Mouse (Mus musculus) heart, embryonic 12.5 days (tissue): ENCODE measurements around the gene Nfil3. TPM values are rescaled to one million over a fixed set of nuclear protein-coding genes. Genes with fewer than 3 reads are reported as not detected.

Source experiments
- ATAC-seq: fragments of 200-750 bp; cut with Nextera tagmentation; 2 replicates; pipeline ENCODE4 v1.8.0; 2017; ENCODE audit warnings: moderate TSS enrichment, moderate library complexity; ENCODE audit not compliant: insufficient number of reproducible peaks, low FRiP score
- H3K27ac ChIP-seq: fragments of 300-500 bp; sonication (generic); 2 replicates; pipeline ENCODE4 v1.5.1; 2016; ENCODE audit warnings: mild to moderate bottlenecking, moderate library complexity; ENCODE audit not compliant: poor library complexity, severe bottlenecking
- H3K27me3 ChIP-seq: fragments of 300-500 bp; sonication (generic); replicated peaks from 2 replicates; pipeline ENCODE4 v1.6.1; 2016; ENCODE audit warnings: mild to moderate bottlenecking, moderate library complexity
- H3K36me3 ChIP-seq: fragments of 300-500 bp; sonication (generic); 2 replicates; pipeline ENCODE4 v1.6.1; 2016; ENCODE audit warnings: mild to moderate bottlenecking, moderate library complexity
- H3K4me1 ChIP-seq: fragments of 300-500 bp; sonication (generic); replicated peaks from 2 replicates; pipeline ENCODE4 v1.6.1; 2016; ENCODE audit warnings: mild to moderate bottlenecking
- H3K4me2 ChIP-seq: fragments of 300-500 bp; sonication (generic); 2 replicates; pipeline ENCODE4 v1.6.1; 2016; ENCODE audit warnings: mild to moderate bottlenecking, moderate library complexity
- H3K4me3 ChIP-seq: fragments of 300-500 bp; sonication (generic); 2 replicates; pipeline ENCODE4 v1.5.1; 2016; ENCODE audit warnings: mild to moderate bottlenecking
- H3K9ac ChIP-seq: fragments of 300-500 bp; sonication (generic); 2 replicates; pipeline ENCODE4 v1.6.1; 2016; ENCODE audit warnings: mild to moderate bottlenecking, moderate library complexity
- H3K9me3 ChIP-seq: fragments of 300-500 bp; sonication (generic); replicated peaks from 2 replicates; pipeline ENCODE4 v1.6.1; 2016; ENCODE audit warnings: mild to moderate bottlenecking, moderate library complexity
- WGBS: fragments of 180-500 bp; shearing (Covaris S2); methylation state at CpG from one replicate; pipeline ENCODE4 v1.1.7; 2016; 5-methylcytosine and 5-hydroxymethylcytosine counted together
- polyA plus RNA-seq: library from polyadenylated mRNA; unstranded; fragments of >200 nt; fragmentation: Nextera tagmentation; extraction: Ambion mirVana; gene quantifications from 2 replicates; pipeline ENCODE4 v1.2.1, GENCODE M21; 2016

Gene Nfil3
- polyA plus RNA-seq, 1 experiment from 2014 or later, result 46.3 TPM

DNA sequence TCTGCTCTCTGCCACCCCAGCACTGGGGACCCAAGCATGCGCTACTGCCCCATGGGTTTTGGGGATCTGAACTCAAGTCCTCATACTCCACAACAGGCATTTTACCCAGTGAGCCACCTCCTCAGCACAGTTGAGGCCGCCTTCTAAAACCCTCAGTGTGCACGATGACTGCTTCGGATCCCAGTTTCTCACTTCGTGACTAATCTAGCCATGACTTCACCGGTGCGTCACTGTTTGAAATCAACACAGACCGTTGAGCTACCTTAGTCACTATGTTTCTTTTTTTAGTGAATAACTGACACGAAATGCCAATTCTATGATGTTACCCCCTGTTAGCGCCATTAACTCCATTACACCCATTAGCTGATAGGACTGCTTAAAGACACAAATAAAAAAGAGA, 7.4 kb downstream of the Nfil3 start:
- H3K4me1 ChIP-seq, result peaks cover 77% of the 10 kb centered on the region

DNA sequence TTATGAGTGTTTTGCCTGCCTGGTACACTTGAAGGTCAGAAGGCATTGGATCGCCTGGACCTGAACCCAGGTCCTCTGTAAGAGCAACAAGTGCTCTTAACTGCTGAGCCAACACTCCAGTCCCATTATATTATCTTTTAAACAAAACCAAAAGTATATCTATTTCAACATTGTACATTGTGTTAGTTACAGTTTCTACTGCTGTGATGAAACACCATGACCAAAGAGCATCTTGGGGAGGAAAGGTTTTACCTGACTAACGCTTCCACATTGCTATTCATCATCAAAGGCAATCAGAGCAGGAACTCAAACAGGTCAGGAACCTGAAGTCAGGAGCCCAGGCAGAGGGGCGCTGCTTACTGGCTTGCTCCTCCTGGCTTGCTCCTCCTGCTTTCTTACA, 8.2 kb downstream of the Nfil3 start:
- peaks cover 74% of the 10 kb centered on the region for H3K4me1 ChIP-seq
- H3K9ac ChIP-seq, result no peak overlapping the region
- H3K27me3 ChIP-seq, result no peaks in the 10 kb centered on the region
- no peaks in the 10 kb centered on the region for H3K9me3 ChIP-seq
- WGBS, result 82% methylated on average over 3 of the region's 3 CpGs
- no peak overlapping the region for H3K4me3 ChIP-seq
- ATAC-seq, result no peak
- H3K36me3 ChIP-seq, result peaks cover 14% of the 10 kb centered on the region
- no peak overlapping the region for H3K4me2 ChIP-seq
- no peak overlapping the region for H3K27ac ChIP-seq

More for the DNA sequence above, 7.4 kb downstream of the Nfil3 start:
- Histone ChIP-seq H3K36me3 (peaks cover 6% of the 10 kb centered on the region), H3K4me2 (no peak overlapping the region), H3K9ac (no peak overlapping the region), H3K4me3 (no peak overlapping the region), H3K27ac (no peak overlapping the region), H3K9me3 (no peaks in the 10 kb centered on the region), H3K27me3 (no peaks in the 10 kb centered on the region)
- WGBS, result 67% methylated on average over 10 of the region's 10 CpGs
- ATAC-seq, result no peak

DNA sequence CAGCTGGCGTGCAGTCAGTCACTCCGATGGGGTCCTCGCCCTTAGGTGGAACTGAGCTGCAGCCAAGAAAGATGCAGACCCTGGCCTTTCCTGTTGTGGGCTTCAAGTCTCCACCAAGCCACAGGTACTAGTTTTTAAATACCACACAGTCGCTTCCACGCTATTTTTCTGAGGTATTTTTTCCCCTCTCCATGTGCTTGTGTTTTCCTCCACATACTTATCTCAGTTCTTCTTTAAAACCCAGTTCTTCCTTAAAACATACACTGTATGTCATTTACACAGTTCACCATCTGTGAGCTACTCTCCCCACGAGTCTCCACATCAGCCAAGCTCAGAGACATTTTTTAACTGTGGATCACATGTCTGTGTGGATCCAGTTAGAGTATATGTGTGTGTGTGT, 10.0 kb downstream of the Nfil3 start:
- no peak for ATAC-seq
- WGBS, result 74% methylated on average over 6 of the region's 6 CpGs
- peaks cover 31% of the 10 kb centered on the region for H3K36me3 ChIP-seq
- H3K4me2 ChIP-seq, result no peak overlapping the region
- no peaks in the 10 kb centered on the region for H3K9me3 ChIP-seq
- H3K4me1 ChIP-seq, result peaks cover 57% of the 10 kb centered on the region
- H3K4me3 ChIP-seq, result no peak overlapping the region
- no peak overlapping the region for H3K27ac ChIP-seq
- no peaks in the 10 kb centered on the region for H3K27me3 ChIP-seq
- H3K9ac ChIP-seq, result no peak overlapping the region

DNA sequence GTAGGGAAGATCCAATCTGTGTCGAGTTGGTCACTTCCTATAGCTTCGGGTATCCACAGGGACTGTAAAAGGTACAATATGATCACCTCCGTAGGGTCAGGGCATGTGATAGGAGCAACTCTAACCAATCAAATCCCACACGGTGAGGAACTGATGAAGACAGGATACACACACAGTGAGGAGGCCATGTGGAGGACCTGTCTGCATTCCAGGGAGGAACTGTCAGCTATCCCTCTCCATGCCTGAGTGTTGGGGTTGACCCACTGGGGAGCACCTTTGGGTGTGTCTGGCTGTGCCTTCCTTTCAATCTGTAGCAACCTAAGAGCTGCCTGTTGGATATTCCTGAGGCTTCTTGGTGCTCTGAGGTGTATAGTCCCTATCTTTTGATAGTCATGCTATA, 18.0 kb downstream of the Nfil3 start:
- 84% methylated on average over 4 of the region's 4 CpGs for WGBS
- H3K9ac ChIP-seq, result no peak overlapping the region
- ATAC-seq, result no peak

DNA sequence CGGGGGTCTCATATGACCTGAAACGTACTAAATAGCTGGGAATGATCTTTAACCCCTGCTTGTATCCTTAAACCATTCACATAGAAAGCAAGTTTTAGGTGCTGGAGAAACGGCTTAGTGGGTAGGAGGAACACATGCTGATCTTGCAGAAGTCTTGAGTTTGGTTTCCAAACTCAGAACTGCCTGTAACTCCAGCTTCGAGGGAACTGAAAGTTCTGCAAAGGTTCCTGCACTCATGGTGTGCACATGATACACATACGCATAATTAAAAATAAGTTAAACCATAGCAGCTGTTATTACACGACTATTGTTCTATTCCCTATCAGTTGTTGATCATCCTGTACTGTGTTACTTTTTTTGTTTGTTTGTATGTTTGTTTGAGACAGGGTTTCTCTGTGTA, 18.5 kb downstream of the Nfil3 start:
- Histone ChIP-seq H3K4me1 (no peaks in the 10 kb centered on the region), H3K36me3 (peaks cover 29% of the 10 kb centered on the region), H3K4me2 (no peak overlapping the region), H3K9ac (no peak overlapping the region), H3K27me3 (no peaks in the 10 kb centered on the region), H3K4me3 (no peak overlapping the region), H3K9me3 (no peaks in the 10 kb centered on the region), H3K27ac (no peak overlapping the region)
- 81% methylated on average over 6 of the region's 6 CpGs for WGBS
- no peak for ATAC-seq

More for the DNA sequence above, 18.0 kb downstream of the Nfil3 start:
- Histone ChIP-seq H3K36me3 (peaks cover 35% of the 10 kb centered on the region), H3K4me2 (no peak overlapping the region), H3K4me1 (no peaks in the 10 kb centered on the region), H3K4me3 (no peak overlapping the region), H3K9me3 (no peaks in the 10 kb centered on the region), H3K27me3 (no peaks in the 10 kb centered on the region), H3K27ac (no peak overlapping the region)

DNA sequence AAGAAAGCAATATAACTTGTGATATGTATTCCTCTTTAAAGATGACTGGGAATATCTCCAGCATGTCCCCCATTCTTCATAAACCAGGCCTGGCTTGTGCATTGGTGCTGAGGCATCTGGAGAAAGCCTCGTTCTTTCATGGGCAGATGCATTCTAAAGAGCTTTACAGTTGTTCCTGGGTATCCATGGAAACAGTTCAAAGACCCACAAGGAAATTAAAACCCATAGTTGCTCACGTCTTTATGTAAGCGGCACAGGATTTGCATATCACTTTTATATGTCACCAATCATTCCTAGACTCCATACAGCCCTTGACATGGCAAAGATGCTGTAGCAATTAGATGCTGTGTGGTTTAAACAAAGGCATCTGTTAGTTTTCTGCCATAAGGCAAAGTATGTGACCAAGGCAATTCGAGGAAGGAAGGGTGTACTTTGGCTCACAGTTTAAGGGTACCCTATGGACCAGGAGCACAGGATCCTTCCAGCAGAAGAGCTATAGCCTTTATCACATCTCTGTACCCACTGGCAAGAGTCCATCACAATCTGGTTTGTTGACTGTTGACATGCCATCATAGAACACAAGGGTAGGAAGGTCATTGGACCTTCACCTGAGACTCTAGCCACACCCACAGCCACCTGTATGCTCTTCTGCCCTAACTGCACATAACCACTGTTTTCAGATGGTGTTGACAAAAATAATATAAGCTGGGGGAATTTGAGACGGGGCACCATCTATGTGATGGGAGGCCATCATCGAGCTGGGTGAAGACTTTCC, 26.9 kb downstream of the Nfil3 start:
- WGBS, result 85% methylated on average over 6 of the region's 6 CpGs
- ATAC-seq, result no peak
- Histone ChIP-seq H3K4me3 (no peak overlapping the region), H3K27me3 (no peaks in the 10 kb centered on the region), H3K4me2 (no peak overlapping the region), H3K9ac (no peak overlapping the region), H3K4me1 (no peaks in the 10 kb centered on the region), H3K27ac (no peak overlapping the region), H3K9me3 (peaks cover 8% of the 10 kb centered on the region; the same call in 1 of the 2 replicates), H3K36me3 (no peaks in the 10 kb centered on the region)

DNA sequence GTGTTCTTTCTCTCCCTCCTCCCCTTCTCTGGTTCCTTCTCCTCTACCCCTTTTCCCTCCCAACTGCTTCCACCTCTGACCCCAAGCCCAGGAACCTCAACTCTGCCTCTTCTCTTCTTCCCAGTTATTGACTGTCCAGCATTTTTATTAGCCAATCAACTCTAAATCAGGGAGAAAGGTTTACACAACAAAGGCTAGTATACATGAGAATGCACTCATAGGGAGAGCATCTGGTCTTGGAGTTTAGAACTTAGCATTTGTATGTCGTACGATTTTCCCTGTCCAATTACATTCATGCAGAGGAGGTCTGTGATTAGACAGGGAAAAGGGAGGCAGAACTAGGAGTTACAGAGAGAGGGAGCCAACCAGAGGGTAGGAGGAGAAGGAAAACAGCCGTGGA, 31.7 kb downstream of the Nfil3 start:
- no peaks in the 10 kb centered on the region for H3K36me3 ChIP-seq
- no peak overlapping the region for H3K4me2 ChIP-seq
- H3K9me3 ChIP-seq, result 0 out of 2 replicates have a peak, but pooled peaks cover 4% of the 10 kb centered on the region
- H3K27ac ChIP-seq, result no peak overlapping the region
- H3K9ac ChIP-seq, result no peak overlapping the region
- no peak for ATAC-seq
- WGBS, result 79% methylated on average over 3 of the region's 3 CpGs
- H3K4me1 ChIP-seq, result no peaks in the 10 kb centered on the region
- no peak overlapping the region for H3K4me3 ChIP-seq
- no peaks in the 10 kb centered on the region for H3K27me3 ChIP-seq

DNA sequence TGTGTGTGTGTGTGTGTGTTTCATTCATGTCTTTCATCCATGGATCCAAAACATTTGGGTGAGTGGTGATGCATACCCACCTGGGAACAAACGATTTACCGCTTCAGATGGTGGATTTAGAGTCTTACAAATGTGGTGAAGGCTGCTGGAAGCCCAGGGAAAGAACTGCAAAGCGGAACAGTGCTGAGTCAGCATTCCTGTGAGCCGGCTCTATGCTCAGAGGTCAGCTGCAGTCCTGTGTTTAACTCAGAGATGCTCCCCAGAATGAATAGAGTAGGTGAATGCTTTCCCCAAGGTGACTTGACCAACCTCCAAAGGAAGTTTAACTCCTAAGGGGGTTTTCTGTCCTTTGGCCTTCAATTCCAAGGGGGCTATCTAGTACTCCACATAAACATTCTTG, 33.3 kb downstream of the Nfil3 start:
- H3K9ac ChIP-seq, result no peak overlapping the region
- no peak overlapping the region for H3K27ac ChIP-seq
- 0 out of 2 replicates have a peak, but pooled peaks cover 2% of the 10 kb centered on the region for H3K4me1 ChIP-seq
- no peaks in the 10 kb centered on the region for H3K27me3 ChIP-seq
- H3K36me3 ChIP-seq, result no peaks in the 10 kb centered on the region
- no peak overlapping the region for H3K4me2 ChIP-seq
- 84% methylated on average over 4 of the region's 4 CpGs for WGBS
- H3K4me3 ChIP-seq, result no peak overlapping the region
- no peaks in the 10 kb centered on the region for H3K9me3 ChIP-seq
- no peak for ATAC-seq

DNA sequence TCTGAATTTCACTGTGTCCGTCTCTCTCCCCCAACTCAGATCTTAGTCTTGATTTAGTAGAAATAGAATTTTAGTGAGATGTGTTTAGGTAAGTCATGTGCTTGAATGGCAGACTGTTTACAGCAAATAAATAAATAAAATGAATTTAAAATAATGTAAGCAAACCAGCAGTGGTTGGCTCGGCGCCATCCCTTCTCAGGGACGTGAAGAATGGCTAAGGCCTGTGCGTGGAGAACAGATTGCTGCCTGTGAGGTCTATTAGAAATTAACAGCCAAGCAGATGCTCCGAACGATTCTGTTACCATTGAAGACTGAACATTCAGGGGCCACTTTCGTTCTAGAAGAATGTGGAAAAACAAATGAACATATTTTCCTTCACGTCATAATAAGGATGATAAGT, 35.1 kb downstream of the Nfil3 start:
- Histone ChIP-seq H3K4me2 (no peak overlapping the region), H3K27ac (no peak overlapping the region), H3K27me3 (no peaks in the 10 kb centered on the region), H3K9me3 (no peaks in the 10 kb centered on the region), H3K4me1 (0 out of 2 replicates have a peak, but pooled peaks cover 2% of the 10 kb centered on the region), H3K4me3 (no peak overlapping the region), H3K9ac (no peak overlapping the region), H3K36me3 (no peaks in the 10 kb centered on the region)
- ATAC-seq, result no peak
- 81% methylated on average over 9 of the region's 9 CpGs for WGBS

DNA sequence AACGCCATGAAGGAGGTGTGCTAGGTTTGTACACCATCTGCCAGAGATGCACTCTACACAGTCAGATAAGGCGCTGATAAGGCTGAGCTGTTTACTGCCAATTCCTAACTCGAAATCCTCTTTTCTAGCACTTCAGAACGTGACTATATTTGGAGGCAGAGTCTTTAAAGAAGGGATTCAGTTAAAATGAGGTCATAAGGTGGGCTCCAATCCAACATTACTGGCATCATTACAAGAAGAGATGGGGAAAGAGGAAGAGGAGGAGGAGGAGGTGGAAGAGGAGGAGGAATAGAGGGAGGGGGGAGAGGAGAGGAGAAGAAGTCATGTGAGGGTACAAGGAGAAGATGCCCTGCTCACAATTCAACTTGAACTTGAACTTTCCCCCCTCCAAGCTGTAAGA, 36.8 kb downstream of the Nfil3 start:
- H3K4me3 ChIP-seq, result no peak overlapping the region
- H3K36me3 ChIP-seq, result no peaks in the 10 kb centered on the region
- H3K27ac ChIP-seq, result no peak overlapping the region
- H3K4me2 ChIP-seq, result no peak overlapping the region
- no peak overlapping the region for H3K9ac ChIP-seq
- 29% methylated on average over 4 of the region's 4 CpGs for WGBS
- ATAC-seq, result no peak
- H3K27me3 ChIP-seq, result no peaks in the 10 kb centered on the region
- H3K4me1 ChIP-seq, result 0 out of 2 replicates have a peak, but pooled peaks cover 2% of the 10 kb centered on the region
- no peaks in the 10 kb centered on the region for H3K9me3 ChIP-seq

DNA sequence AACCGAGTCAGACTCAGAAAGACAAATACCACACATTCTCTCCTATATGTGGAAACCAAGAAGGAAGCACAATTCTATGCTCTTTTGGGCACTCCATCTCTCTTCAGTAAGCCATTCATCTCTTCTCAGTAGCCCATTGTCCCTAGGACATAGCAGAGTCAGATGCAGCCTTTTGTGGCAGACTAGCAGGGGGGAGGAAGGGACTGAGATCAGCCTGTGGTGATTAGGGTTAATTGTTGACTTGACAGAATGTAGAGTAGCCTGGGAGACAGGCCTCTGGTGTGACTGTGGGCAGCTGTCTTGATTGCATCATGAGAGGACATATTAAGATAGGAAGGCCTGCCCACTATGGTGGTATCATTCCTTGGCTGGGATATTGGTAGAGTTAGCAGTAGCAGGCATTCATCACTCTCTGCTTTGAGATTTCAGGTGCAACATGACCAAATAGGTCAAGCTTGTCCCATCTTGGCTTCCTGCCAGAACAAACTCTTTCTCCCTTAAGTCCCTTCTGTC, 37.9 kb downstream of the Nfil3 start:
- no peak for ATAC-seq
- WGBS, result 82% methylated on average over 1 of the region's 1 CpGs
- no peaks in the 10 kb centered on the region for H3K27me3 ChIP-seq
- H3K4me1 ChIP-seq, result 0 out of 2 replicates have a peak, but pooled peaks cover 2% of the 10 kb centered on the region
- H3K4me2 ChIP-seq, result no peak overlapping the region
- H3K4me3 ChIP-seq, result no peak overlapping the region
- no peak overlapping the region for H3K27ac ChIP-seq
- H3K9me3 ChIP-seq, result no peaks in the 10 kb centered on the region
- no peaks in the 10 kb centered on the region for H3K36me3 ChIP-seq
- H3K9ac ChIP-seq, result no peak overlapping the region
